Mouse (Mus musculus) lung, postnatal 0 days (tissue): ENCODE data around the gene Aspscr1. TPM values are rescaled to one million over a fixed set of nuclear protein-coding genes. Genes with fewer than 3 reads are reported as not detected.

Experiments
- ATAC-seq: fragments of 200-750 bp; cut with Nextera tagmentation; 2 replicates; pipeline ENCODE4 v1.8.0; 2017; ENCODE audit warnings: moderate library complexity
- DNase-seq: peaks from one replicate; pipeline ENCODE4 v3.0.0-alpha.2; 2016; ENCODE audit warnings: low spot score
- H3K27ac ChIP-seq: fragments of 300-500 bp; sonication (generic); 2 replicates; pipeline ENCODE4 v1.5.1; 2014; ENCODE audit warnings: antibody characterized with exemption, mild to moderate bottlenecking, low read length, mixed read lengths
- H3K27me3 ChIP-seq: fragments of 300-500 bp; sonication (generic); replicated peaks from 2 replicates; pipeline ENCODE4 v1.6.1; 2014; ENCODE audit warnings: low read length, mixed read lengths; ENCODE audit not compliant: insufficient read depth
- H3K36me3 ChIP-seq: fragments of 300-500 bp; sonication (generic); 2 replicates; pipeline ENCODE4 v1.6.1; 2014; ENCODE audit warnings: low read length, mixed read lengths; ENCODE audit not compliant: insufficient read depth
- H3K4me1 ChIP-seq: fragments of 300-500 bp; sonication (generic); 2 replicates; pipeline ENCODE4 v1.6.1; 2014; ENCODE audit warnings: antibody characterized with exemption, low read depth, low read length, mixed read lengths; ENCODE audit not compliant: insufficient read depth
- H3K4me2 ChIP-seq: fragments of 300-500 bp; sonication (generic); replicated peaks from 2 replicates; pipeline ENCODE4 v1.6.1; 2014; ENCODE audit warnings: low read depth, mild to moderate bottlenecking, low read length, moderate library complexity, mixed read lengths
- H3K4me3 ChIP-seq: fragments of 300-500 bp; sonication (generic); 2 replicates; pipeline ENCODE4 v1.5.1; 2014; ENCODE audit warnings: low read depth, low read length
- H3K9ac ChIP-seq: fragments of 300-500 bp; sonication (generic); replicated peaks from 2 replicates; pipeline ENCODE4 v1.6.1; 2014; ENCODE audit warnings: low read depth, mild to moderate bottlenecking
- H3K9me3 ChIP-seq: fragments of 300-500 bp; sonication (generic); 2 replicates; pipeline ENCODE4 v1.6.1; 2016; ENCODE audit warnings: low read length, mixed read lengths
- CTCF ChIP-seq: IDR thresholded peaks from 2 replicates; pipeline ENCODE4 v1.5.1; 2016; ENCODE audit warnings: antibody characterized with exemption, mild to moderate bottlenecking
- EP300 ChIP-seq: IDR thresholded peaks from 2 replicates; pipeline ENCODE4 v1.6.1; 2016; ENCODE audit warnings: antibody characterized with exemption, mild to moderate bottlenecking, control low read depth
- WGBS: fragments of 180-500 bp; shearing (Covaris S2); extraction: QIAGEN DNeasy Blood & Tissue Kit; methylation state at CpG from one replicate; pipeline ENCODE4 v1.1.7; 2014; 5-methylcytosine and 5-hydroxymethylcytosine counted together
- polyA plus RNA-seq: library from polyadenylated mRNA; unstranded; fragments of >200 nt; fragmentation: Nextera tagmentation; extraction: Ambion mirVana; gene quantifications from 2 replicates; pipeline ENCODE4 v1.2.1, GENCODE M21; 2015

The Aspscr1 gene
- polyA plus RNA-seq, 1 experiment from 2014 or later, result 129 TPM

DNA sequence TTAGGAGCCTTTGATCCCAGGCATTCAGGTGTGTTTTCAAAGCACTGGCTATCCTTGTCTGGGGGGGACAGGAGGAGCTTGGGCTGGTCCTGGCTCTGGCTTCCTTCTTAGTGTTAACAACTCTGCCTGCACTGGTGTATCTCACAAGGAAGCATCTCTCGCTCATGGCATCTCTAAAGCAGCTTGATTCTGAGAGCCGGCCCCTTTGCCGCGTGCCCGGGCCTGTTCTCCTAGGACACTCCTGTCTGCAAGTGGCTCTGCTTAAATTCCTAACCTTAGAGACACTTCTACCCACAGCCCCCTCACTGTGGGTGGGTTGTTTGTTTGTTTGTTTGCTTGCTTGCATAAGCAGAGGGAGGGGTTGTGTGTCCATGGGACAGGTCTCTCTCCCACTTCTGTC is 35.2 kb downstream of the Aspscr1 start:
- no peaks in the 10 kb centered on the region for H3K27me3 ChIP-seq
- no peak overlapping the region for H3K9ac ChIP-seq
- ATAC-seq (no peak), DNase-seq (no peak)
- H3K36me3 ChIP-seq, result peaks cover 5% of the 10 kb centered on the region; the same call in 1 of the 2 replicates
- H3K9me3 ChIP-seq, result no peaks in the 10 kb centered on the region
- no peak overlapping the region for H3K4me3 ChIP-seq
- TF ChIP-seq EP300 (no peak), CTCF (no peak)
- WGBS, result 49% methylated on average over 5 of the region's 5 CpGs
- H3K4me1 ChIP-seq, result peaks cover 3% of the 10 kb centered on the region; the same call in 1 of the 2 replicates
- H3K27ac ChIP-seq, result no peak overlapping the region
- H3K4me2 ChIP-seq, result no peak overlapping the region

GRCm38 (mm10) chr11:120709551-120709950 is 36.8 kb downstream of the Aspscr1 start:
- H3K4me3 ChIP-seq, result no peak overlapping the region
- no peak for TF ChIP-seq CTCF
- no peak for TF ChIP-seq EP300
- DNase-seq (no peak), ATAC-seq (no peak)
- no peaks in the 10 kb centered on the region for H3K27me3 ChIP-seq
- H3K9me3 ChIP-seq, result no peaks in the 10 kb centered on the region
- H3K9ac ChIP-seq, result no peak overlapping the region
- peaks cover 9% of the 10 kb centered on the region; the same call in 1 of the 2 replicates for H3K4me1 ChIP-seq
- no peak overlapping the region for H3K4me2 ChIP-seq
- no peak overlapping the region for H3K27ac ChIP-seq
- 50% methylated on average over 2 of the region's 2 CpGs for WGBS
- H3K36me3 ChIP-seq, result peaks cover 2% of the 10 kb centered on the region; the same call in 1 of the 2 replicates

GRCm38 (mm10) chr11:120710672-120711071 is 37.9 kb downstream of the Aspscr1 start:
- DNase-seq (no peak), ATAC-seq (no peak)
- Histone ChIP-seq H3K4me3 (no peak overlapping the region), H3K9ac (no peak overlapping the region), H3K4me1 (peaks cover 9% of the 10 kb centered on the region; the same call in 1 of the 2 replicates), H3K36me3 (peaks cover 2% of the 10 kb centered on the region; the same call in 1 of the 2 replicates), H3K9me3 (no peaks in the 10 kb centered on the region), H3K4me2 (no peak overlapping the region), H3K27me3 (no peaks in the 10 kb centered on the region), H3K27ac (no peak overlapping the region)
- no peak for TF ChIP-seq CTCF
- no peak for TF ChIP-seq EP300
- 66% methylated on average over 5 of the region's 5 CpGs for WGBS

DNA sequence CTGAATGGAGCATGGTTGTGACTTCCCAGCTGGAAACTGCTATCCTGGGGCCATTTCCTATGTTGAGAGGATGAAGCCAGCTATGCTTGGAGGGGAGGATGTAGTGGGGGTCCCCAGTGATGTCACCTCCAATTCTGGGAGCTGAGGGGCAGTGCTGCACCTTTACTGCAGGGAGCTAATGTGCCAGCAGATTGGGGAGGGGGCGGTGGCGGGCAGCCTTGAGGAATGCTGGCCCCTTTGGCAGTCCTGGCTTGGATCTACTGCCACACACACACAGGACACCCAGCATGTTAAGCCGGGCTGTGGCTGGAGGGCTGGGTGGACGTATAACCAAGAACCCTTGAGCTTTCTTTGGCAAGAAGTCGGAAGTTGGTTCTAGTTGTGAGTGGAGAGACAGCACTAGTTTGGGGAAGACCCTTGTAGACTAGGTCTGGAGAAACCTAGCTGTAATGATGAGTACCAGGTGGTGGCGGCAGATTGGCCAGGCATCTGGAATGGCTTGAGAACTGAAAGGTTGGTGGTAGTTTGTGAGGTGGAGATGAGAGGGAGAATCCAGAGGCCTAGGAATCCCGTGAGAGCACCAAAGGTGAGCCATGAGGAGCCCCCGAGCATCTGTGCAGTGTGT is 39.3 kb downstream of the Aspscr1 start:
- H3K4me3 ChIP-seq, result no peak overlapping the region
- H3K9me3 ChIP-seq, result no peaks in the 10 kb centered on the region
- DNase-seq (no peak), ATAC-seq (no peak)
- no peaks in the 10 kb centered on the region for H3K27me3 ChIP-seq
- peaks cover 2% of the 10 kb centered on the region; the same call in 1 of the 2 replicates for H3K36me3 ChIP-seq
- 64% methylated on average over 8 of the region's 8 CpGs for WGBS
- no peak overlapping the region for H3K9ac ChIP-seq
- peaks cover 9% of the 10 kb centered on the region; the same call in 1 of the 2 replicates for H3K4me1 ChIP-seq
- no peak for TF ChIP-seq CTCF
- TF ChIP-seq EP300, result no peak
- no peak overlapping the region for H3K4me2 ChIP-seq
- H3K27ac ChIP-seq, result no peak overlapping the region

DNA sequence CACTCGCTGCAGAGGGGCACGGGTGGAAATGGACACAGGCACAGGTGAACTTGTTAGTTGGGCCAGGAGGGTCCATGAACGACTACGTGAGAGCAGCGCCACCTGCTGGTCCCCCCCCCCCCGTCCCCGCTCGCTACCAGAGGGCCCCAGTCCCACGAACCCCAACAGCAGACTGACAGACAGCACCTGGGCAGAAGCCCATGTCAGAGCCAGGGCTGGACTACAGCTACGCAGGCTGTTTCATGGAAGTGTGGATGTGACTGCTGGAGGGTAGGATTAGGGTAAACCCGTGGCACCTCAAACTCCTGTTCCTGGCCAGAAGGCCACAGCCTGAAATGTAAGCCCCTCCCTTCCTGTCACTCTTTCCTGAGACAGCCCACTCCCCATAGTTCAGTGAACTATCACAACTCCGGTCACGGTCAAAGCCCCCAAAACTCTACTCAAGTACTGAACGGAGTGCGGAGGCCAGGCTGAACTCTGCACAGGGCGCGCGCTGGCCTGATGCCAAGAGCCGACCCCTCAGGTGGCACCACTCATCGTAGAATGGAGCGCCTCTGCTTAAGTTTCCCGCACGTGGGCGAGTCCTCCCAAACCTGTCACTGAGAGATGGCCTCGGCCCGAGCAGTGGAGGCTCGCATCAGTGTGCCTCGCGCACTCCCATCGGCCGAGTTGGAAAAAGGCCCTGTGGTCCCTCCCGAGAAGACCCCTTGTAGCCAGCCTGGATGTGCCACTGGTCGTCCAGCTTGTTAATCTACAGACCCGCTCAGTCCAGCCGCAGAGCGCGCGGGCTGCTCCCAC is 40.2 kb downstream of the Aspscr1 start:
- Histone ChIP-seq H3K4me3 (peak overlapping the region; percentile 50), H3K4me1 (peaks cover 9% of the 10 kb centered on the region; the same call in 1 of the 2 replicates), H3K9me3 (no peaks in the 10 kb centered on the region), H3K4me2 (peak overlapping the region; percentile 91), H3K36me3 (peaks cover 2% of the 10 kb centered on the region; the same call in 1 of the 2 replicates), H3K27ac (peak overlapping the region; percentile 78), H3K9ac (peak overlapping the region; percentile 27), H3K27me3 (no peaks in the 10 kb centered on the region)
- peak; percentile 73 for DNase-seq
- peak; percentile 40 for ATAC-seq
- WGBS, result 3% methylated on average over 34 of the region's 38 CpGs
- peak; percentile 89 for TF ChIP-seq CTCF
- no peak for TF ChIP-seq EP300
